Mouse (Mus musculus) lung, adult 2 months (tissue): ENCODE results near the gene Cradd.

ENCODE experiments used
- CTCF ChIP-seq: fragments of 200-500 bp; IDR thresholded peaks from 2 replicates; pipeline ENCODE4 v1.5.1; 2011; ENCODE audit warnings: mild to moderate bottlenecking, low read length, control low read depth; ENCODE audit not compliant: insufficient read depth
- POLR2A ChIP-seq: fragments of 200-500 bp; IDR thresholded peaks from 2 replicates; pipeline ENCODE4 v1.6.1; 2011; ENCODE audit warnings: low read depth, mild to moderate bottlenecking, control low read depth, low read length, borderline replicate concordance; ENCODE audit errors: extremely low read depth

- TF ChIP-seq POLR2A (no peak), CTCF (no peak)
Measured at GRCm38 (mm10) chr10:95373340-95373739, 49.4 kb upstream of the Cradd start.
